Mouse (Mus musculus) lung, postnatal 0 days (tissue): ENCODE results near the gene Acox3.

Experiments
- CTCF ChIP-seq: IDR thresholded peaks from 2 replicates; pipeline ENCODE4 v1.5.1; 2016; ENCODE audit warnings: antibody characterized with exemption, mild to moderate bottlenecking
- EP300 ChIP-seq: IDR thresholded peaks from 2 replicates; pipeline ENCODE4 v1.6.1; 2016; ENCODE audit warnings: antibody characterized with exemption, mild to moderate bottlenecking, control low read depth

DNA sequence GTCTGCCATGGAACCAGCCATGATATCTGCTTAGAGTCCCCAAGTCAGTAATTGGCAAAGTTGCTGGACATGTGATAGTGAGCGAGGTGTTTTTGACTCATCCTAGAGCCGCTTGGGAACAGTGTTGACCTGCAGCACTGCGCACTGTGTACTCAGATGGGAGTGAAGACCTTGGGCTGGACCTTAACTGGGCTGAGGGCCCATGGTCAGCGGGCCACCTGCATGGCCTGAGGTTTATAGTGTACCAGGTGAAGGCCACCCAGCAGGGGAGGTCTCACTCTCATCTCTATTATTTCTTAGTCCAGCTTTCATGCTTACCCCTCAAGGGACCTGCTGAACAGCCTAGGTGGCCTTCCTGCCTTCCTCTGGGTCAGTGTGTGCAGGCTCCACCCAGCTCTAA is 11.9 kb downstream of the Acox3 start:
- TF ChIP-seq CTCF: no peak
- no peak for TF ChIP-seq EP300
